Mouse (Mus musculus): Measurements from ENCODE around the gene Tnnt3. TPM values are rescaled to one million over a fixed set of nuclear protein-coding genes. Genes with fewer than 3 reads are reported as not detected.

Gene Tnnt3
- polyA plus RNA-seq, 1 experiment from 2014 or later = 1.6 TPM

DNA sequence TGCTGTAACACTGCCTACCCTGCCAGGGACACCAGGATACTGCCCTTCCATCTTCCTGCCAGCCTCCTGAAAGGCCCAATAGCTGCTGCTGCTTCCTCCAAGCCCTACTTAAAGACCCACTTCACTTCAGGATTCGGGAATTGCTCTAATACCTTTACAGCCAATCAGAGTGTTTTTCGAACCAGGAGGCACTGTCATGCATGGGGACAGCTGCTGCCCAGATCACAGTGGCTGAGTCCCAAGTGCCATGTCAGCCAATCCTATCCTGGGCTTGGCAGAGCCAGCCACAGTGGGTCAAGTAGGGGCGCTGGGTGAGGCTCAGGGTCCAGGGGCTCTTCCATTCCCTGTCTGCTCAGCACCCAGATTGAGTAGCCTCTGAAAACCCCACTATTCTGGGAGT is 2.5 kb upstream of the Tnnt3 start:
- Histone ChIP-seq H3K4me2 (no peak overlapping the region), H3K4me1 (no peaks in the 10 kb centered on the region), H3K9ac (no peak overlapping the region), H3K27me3 (replicated peaks) (no peaks in the 10 kb centered on the region), H3K27ac (no peak overlapping the region), H3K9me3 (no peaks in the 10 kb centered on the region), H3K36me3 (replicated peaks) (no peaks in the 10 kb centered on the region), H3K4me3 (no peak overlapping the region)
- ATAC-seq (replicated peaks) = no peak
- WGBS = 79% methylated on average over 3 of the region's 3 CpGs

DNA sequence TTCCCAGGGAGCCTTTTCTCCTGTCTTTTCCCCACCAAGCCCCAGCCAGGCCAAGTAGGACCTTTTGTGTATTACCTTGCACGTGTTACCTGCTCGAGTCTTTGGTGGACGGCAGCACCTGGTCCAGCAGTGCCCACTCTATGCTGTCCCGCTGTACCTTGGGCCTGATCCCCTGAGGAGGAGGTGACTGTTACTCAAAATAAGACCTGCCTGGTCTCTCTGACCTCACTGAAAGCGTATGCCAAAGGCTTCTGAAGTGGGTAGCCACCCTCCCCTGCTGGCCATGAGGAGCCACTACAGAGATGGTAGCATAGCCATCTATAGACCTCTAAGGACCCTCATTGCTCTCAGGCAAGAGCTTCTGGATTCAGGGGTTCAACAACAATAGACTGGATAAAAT is 1.8 kb upstream of the Tnnt3 start:
- no peak for ATAC-seq (replicated peaks)

DNA sequence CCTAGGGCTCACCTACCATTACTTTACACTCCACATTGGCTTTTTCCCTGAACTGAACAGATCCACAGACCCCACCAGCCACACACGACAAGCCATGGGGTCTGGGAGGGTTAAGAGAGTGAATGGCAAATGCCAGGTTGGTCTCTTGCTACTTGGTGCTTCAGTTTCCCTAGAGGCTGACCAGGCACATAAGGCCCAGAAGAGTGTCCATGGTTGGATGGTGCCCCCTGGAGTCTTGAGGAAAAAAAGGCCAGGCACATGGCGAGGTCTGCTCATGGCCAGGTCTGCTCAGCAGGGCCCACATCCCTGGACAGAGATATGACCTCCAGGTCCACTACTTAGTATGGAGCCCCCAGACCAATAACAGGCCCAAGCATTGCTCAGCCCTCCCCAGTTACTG is 861 bp upstream of the Tnnt3 start:
- Histone ChIP-seq H3K9ac (no peak overlapping the region), H3K4me3 (no peak overlapping the region)
- WGBS = 94% methylated on average over 2 of the region's 2 CpGs

More for the DNA sequence above, 1.8 kb upstream of the Tnnt3 start:
- H3K9me3 ChIP-seq = no peaks in the 10 kb centered on the region
- WGBS = 78% methylated on average over 5 of the region's 5 CpGs
- H3K9ac ChIP-seq = no peak overlapping the region
- no peaks in the 10 kb centered on the region for H3K36me3 ChIP-seq (replicated peaks)
- H3K27ac ChIP-seq = no peak overlapping the region
- H3K4me3 ChIP-seq = no peak overlapping the region
- no peak overlapping the region for H3K4me2 ChIP-seq
- no peaks in the 10 kb centered on the region for H3K4me1 ChIP-seq
- H3K27me3 ChIP-seq (replicated peaks) = no peaks in the 10 kb centered on the region

DNA sequence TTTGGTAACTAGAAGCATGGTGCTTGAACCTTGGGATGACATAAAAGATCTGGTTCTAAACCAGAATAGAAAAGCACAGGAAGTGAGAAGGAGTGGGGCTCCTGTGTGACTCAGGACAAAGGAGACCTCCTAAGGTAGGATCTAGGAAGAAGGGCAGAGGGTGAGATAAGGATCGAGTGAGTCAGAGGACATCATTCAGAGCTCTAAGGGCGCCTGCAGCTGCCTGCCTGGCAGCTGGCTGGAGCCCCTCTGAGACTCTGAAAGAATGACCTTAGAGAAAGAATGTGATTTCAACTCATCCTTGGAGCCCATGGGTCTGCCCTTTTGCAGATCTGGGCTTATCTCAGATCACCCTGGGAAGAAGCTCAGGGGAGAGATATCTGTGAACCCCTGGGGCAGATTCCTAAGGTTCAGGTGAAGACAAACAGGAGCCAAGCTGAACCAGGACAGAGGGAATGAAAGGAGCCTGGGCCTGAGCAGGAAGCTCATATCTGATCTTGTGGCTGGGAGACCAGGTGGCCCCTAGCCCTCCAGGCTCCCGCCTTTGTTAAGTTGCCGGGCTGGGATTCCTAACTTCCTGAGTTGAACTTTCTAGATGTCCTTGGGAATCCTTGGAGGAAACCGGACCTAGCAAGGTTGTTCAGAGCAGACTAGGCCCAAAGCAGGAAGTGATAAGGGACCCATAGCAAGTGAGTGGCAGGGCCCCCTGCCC is 530 bp downstream of the Tnnt3 start:
- no peaks in the 10 kb centered on the region for H3K4me1 ChIP-seq
- 78% methylated on average over 5 of the region's 5 CpGs for WGBS
- ATAC-seq (replicated peaks) = no peak

More for the DNA sequence above, 861 bp upstream of the Tnnt3 start:
- no peaks in the 10 kb centered on the region for H3K36me3 ChIP-seq (replicated peaks)
- H3K4me2 ChIP-seq = no peak overlapping the region
- no peaks in the 10 kb centered on the region for H3K27me3 ChIP-seq (replicated peaks)
- H3K9me3 ChIP-seq = no peaks in the 10 kb centered on the region
- ATAC-seq (replicated peaks) = no peak
- no peak overlapping the region for H3K27ac ChIP-seq
- H3K4me1 ChIP-seq = no peaks in the 10 kb centered on the region

DNA sequence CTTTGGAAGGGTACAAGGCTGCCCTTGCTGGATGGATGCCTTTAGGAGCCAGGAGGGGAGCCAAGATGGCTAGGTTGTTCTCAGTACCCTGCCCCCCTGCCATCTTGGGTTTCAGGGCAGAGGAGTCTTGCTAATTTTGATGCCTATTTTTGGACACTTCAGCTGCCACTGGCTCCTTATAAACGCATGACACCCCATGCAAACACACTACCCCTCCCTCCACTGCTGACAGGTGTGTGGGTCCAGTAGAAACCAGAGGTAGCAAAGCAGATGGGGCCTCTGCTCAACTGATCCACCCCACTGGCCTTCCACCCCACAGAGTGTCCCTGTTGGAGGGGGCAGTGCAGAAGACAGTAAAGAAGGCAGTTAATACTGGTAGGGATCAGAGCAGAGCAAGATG is 1.4 kb downstream of the Tnnt3 start:
- ATAC-seq (replicated peaks) = no peak
- H3K9me3 ChIP-seq = no peaks in the 10 kb centered on the region
- WGBS = 85% methylated on average over 1 of the region's 1 CpGs
- no peaks in the 10 kb centered on the region for H3K27me3 ChIP-seq (replicated peaks)
- no peak overlapping the region for H3K4me2 ChIP-seq
- H3K4me3 ChIP-seq = no peak overlapping the region
- no peaks in the 10 kb centered on the region for H3K36me3 ChIP-seq (replicated peaks)
- H3K27ac ChIP-seq = no peak overlapping the region
- H3K4me1 ChIP-seq = no peaks in the 10 kb centered on the region
- H3K9ac ChIP-seq = no peak overlapping the region

More for the DNA sequence above, 530 bp downstream of the Tnnt3 start:
- Histone ChIP-seq H3K27ac (no peak overlapping the region), H3K27me3 (replicated peaks) (no peaks in the 10 kb centered on the region), H3K4me2 (no peak overlapping the region), H3K9me3 (no peaks in the 10 kb centered on the region), H3K9ac (no peak overlapping the region), H3K36me3 (replicated peaks) (no peaks in the 10 kb centered on the region), H3K4me3 (no peak overlapping the region)

DNA sequence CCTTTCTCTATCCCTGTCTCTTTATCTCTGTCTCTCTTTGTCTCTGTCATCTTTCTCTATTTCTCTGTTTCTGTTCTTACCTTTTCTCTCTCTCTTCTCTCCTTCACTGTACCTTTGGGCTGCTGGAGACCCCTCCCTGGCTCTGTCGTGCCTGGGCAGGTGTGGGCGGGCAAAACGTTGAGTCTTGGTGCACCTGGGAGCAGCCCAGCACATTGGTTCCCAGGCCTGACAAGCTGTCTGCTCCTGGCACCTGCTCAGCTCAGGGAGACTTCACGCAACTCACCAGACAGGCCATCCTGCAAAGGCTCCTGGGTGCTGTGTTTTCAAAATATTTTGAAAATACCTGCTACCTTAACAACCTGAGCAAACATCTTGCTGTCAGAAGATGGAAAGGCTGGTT is 4.6 kb downstream of the Tnnt3 start:
- no peak overlapping the region for H3K4me2 ChIP-seq

DNA sequence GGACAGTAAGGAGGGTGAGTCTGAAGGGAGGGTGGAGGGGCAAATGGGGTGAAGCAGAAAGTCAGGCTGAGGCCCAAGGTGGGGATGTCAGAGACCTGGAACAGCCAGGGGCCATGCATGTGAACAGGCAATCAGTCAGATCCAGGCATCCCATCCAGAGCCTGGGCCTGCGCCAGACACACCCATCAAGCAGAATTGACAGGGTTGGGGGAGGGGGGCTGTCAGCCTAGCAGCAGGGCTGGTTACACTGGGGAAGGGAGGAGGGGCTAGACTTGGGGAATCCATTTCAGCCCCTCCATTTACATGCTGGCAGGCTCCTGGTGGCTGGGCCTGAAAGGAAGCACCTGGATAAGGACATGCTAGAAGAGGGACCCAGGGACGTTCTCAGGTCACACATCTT is 7.3 kb downstream of the Tnnt3 start:
- Histone ChIP-seq H3K4me3 (no peak overlapping the region), H3K36me3 (replicated peaks) (no peaks in the 10 kb centered on the region), H3K9me3 (no peaks in the 10 kb centered on the region), H3K27me3 (replicated peaks) (no peaks in the 10 kb centered on the region), H3K9ac (no peak overlapping the region), H3K27ac (no peak overlapping the region), H3K4me2 (no peak overlapping the region), H3K4me1 (peaks cover 19% of the 10 kb centered on the region)
- 24% methylated on average over 2 of the region's 2 CpGs for WGBS
- 0 out of 2 replicates have a peak, but pooled peaks have one; percentile 37 for ATAC-seq (replicated peaks)

More for the DNA sequence above, 4.6 kb downstream of the Tnnt3 start:
- no peak for ATAC-seq (replicated peaks)
- Histone ChIP-seq H3K27me3 (replicated peaks) (no peaks in the 10 kb centered on the region), H3K9ac (no peak overlapping the region), H3K27ac (no peak overlapping the region), H3K9me3 (no peaks in the 10 kb centered on the region), H3K4me1 (peaks cover 12% of the 10 kb centered on the region), H3K36me3 (replicated peaks) (no peaks in the 10 kb centered on the region), H3K4me3 (no peak overlapping the region)
- 92% methylated on average over 4 of the region's 4 CpGs for whole genome bisulfite sequencing

DNA sequence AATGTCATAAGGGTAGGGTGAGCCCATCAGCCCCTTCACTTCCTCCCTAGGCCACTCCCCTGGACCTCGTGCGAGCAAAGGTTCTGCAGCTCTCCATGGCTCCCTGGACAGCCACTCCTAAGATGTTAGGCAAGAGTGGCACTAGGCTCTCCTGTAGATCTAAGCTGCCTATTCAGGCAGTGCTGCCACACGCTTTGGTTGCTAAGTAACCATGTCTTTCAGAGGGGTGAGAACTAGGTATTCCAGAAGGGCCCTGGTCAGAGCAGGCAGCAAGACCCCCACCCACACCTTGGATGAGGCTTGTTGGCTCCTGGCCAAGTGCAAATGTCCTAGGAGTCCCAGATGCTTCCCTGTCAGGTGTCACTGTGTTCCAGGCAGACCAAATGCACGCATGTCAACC is 7.9 kb downstream of the Tnnt3 start:
- Histone ChIP-seq H3K4me3 (no peak overlapping the region), H3K27me3 (replicated peaks) (no peaks in the 10 kb centered on the region), H3K9ac (no peak overlapping the region), H3K36me3 (replicated peaks) (no peaks in the 10 kb centered on the region), H3K27ac (no peak overlapping the region), H3K9me3 (no peaks in the 10 kb centered on the region), H3K4me2 (no peak overlapping the region), H3K4me1 (peaks cover 19% of the 10 kb centered on the region)
- peak; percentile 50 for ATAC-seq (replicated peaks)
- 16% methylated on average over 4 of the region's 4 CpGs for WGBS

DNA sequence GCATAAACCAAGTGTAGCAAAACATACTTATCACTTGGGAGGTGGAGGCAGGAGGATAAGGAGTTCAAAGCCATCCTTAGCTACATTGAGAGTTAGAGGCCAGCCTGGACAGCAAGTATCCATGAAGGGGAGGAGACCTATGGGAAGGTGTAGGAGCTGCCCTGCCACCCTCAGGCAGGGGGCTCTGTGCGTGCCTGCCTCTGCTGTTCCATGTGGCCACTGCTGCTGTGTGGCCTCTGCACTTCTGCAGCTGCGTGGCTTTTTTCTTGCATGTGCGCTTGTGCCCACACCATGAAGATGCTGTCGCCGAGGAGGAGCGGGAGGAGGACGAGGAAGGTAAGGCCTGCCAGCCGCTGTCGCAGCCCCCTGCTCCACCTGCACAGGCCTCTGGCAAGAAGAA is 8.8 kb downstream of the Tnnt3 start:
- 93% methylated on average over 9 of the region's 9 CpGs for WGBS
- Histone ChIP-seq H3K36me3 (replicated peaks) (no peaks in the 10 kb centered on the region), H3K4me2 (no peak overlapping the region), H3K4me1 (peaks cover 19% of the 10 kb centered on the region), H3K9ac (no peak overlapping the region), H3K9me3 (no peaks in the 10 kb centered on the region), H3K27me3 (replicated peaks) (no peaks in the 10 kb centered on the region), H3K4me3 (no peak overlapping the region), H3K27ac (no peak overlapping the region)
- ATAC-seq (replicated peaks) = no peak

DNA sequence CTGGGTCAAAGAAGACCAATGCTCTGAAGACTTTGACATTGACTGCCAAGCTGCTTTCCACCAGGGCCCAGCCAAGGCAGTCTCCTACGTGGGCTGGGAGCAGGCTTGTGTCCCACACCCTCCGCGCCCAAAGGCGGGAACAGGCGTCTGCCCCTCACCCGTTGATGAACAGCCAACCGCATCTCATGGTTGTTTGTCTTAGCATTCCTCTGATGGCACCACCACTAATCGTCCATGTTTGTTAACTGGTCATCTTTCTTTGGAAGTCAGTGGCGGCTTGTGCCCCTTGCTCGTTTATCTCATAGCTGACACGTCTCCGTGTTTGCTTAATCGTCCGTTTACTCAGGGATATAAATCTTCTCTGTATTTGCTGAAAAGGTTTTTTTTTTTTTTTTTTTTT is 10.9 kb downstream of the Tnnt3 start:
- no peaks in the 10 kb centered on the region for H3K27me3 ChIP-seq (replicated peaks)
- no peak overlapping the region for H3K4me2 ChIP-seq
- WGBS = 40% methylated on average over 14 of the region's 14 CpGs
- H3K27ac ChIP-seq = peak overlapping the region; percentile 57
- peaks cover 19% of the 10 kb centered on the region for H3K4me1 ChIP-seq
- no peak overlapping the region for H3K4me3 ChIP-seq
- no peaks in the 10 kb centered on the region for H3K36me3 ChIP-seq (replicated peaks)
- H3K9me3 ChIP-seq = no peaks in the 10 kb centered on the region
- H3K9ac ChIP-seq = no peak overlapping the region
- no peak for ATAC-seq (replicated peaks)

DNA sequence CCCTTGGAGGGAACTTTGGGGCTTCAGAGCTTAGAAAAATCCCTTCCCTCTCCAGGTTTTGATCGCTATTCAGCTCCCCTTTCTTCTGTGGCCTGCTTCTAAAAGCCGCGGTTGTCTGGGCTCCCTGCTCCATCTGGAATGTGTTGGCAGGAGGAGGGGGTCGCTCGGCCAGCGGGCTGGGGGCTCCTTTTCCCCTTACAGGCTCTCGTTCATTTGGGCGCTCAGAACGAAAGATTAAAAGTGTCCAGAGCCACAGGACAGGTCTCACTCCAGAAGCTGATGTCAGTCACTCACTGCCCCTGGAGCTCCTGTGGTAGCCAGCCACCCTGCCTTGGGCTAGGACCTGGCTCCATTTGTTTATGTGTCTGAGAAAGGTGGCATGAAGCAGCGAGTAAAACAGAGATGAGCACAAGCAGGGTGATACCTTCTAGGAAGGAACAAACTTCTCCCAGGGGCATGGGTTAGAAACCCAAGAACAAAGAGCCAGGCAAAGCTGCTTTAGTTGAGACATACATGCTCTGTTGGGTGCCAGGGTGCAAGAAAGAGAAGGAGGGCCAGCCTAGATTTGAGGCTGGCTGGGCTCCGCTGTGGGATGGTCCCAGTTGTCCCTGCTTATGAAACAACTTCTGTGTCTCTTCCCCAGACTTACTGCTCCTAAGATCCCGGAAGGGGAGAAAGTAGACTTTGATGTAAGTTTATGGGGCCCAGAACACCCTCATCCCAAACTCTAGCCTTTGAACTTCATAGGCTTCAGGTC is 11.6 kb downstream of the Tnnt3 start:
- Histone ChIP-seq H3K9me3 (no peaks in the 10 kb centered on the region), H3K36me3 (replicated peaks) (no peaks in the 10 kb centered on the region), H3K27ac (peak overlapping the region; percentile 57), H3K9ac (no peak overlapping the region), H3K4me1 (peaks cover 19% of the 10 kb centered on the region), H3K4me3 (no peak overlapping the region), H3K4me2 (no peak overlapping the region), H3K27me3 (replicated peaks) (no peaks in the 10 kb centered on the region)
- 11% methylated on average over 12 of the region's 12 CpGs for WGBS
- no peak for ATAC-seq (replicated peaks)

DNA sequence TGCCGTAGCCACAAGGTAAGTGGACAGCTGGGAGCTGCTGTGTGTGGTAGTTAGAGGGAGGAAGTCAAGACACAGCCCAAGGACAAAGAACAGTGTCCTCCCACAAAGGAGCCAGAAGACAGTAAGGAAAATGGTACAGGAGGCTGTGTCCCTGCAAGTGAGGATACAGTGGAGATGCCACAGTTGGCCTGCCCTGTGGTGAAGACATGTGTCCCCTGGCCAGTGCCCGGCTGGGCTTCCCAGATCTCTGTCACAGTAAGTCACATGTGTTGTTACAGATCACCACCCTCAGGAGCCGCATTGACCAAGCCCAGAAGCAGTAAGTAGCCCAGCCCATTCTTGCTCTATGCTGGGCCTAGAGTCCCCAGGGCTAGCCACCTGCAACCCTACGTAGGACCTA is 15.4 kb downstream of the Tnnt3 start:
- WGBS = 86% methylated on average over 4 of the region's 4 CpGs
- no peak for ATAC-seq (replicated peaks)
- no peak overlapping the region for H3K9ac ChIP-seq

More for the DNA sequence above, 15.4 kb downstream of the Tnnt3 start:
- Histone ChIP-seq H3K36me3 (replicated peaks) (no peaks in the 10 kb centered on the region), H3K4me1 (peaks cover 19% of the 10 kb centered on the region), H3K4me2 (no peak overlapping the region), H3K27me3 (replicated peaks) (no peaks in the 10 kb centered on the region), H3K27ac (no peak overlapping the region), H3K9me3 (no peaks in the 10 kb centered on the region), H3K4me3 (no peak overlapping the region)
